Mouse (Mus musculus) inflammation-experienced regulatory T-cells, adult 6 months (primary cell): Measurements from ENCODE around the gene Kcnj11. TPM values are rescaled to one million over a fixed set of nuclear protein-coding genes. Genes with fewer than 3 reads are reported as not detected.
A peak's percentile ranks its signal among the peaks of the same experiment; 100 is the strongest.

Source experiments
- ATAC-seq: one replicate; pipeline ENCODE4 v1.8.0; 2017
- polyA plus RNA-seq, 3 experiments: library from polyadenylated mRNA; unstranded; fragments of 100-300 nt; shearing (Covaris generic); gene quantifications; one replicate each; pipeline ENCODE4 v1.2.1; 2017

Kcnj11 gene
- polyA plus RNA-seq, 3 experiments from 2014 or later = not detected

- no peak for ATAC-seq
Measured at GRCm38 (mm10) chr7:46103771-46104170, 3.2 kb upstream of the Kcnj11 start.

DNA sequence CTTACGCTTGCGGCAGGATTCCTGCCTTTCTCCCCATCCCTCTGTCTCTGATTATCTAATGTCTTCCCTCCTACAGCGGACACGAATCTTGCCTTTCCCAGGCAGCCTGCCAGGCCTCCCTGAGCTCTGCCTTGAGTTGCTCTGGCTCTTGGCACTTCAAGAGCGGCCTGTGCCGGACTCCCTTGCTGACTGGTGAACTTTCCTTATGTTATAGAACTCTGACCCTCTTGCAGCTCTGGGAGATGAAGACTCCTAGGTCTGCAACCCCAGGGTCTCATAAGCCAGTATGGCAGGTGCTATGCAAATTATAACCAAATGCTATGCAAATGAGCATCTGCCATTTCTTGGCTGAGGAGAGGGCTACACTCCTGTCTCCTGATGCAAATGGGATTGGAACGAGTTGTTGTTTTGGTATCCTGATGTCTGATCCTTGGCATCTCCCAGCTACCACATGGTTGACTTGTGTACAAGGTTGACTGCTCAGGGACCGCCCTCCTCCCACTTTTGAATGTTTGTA, 2.6 kb upstream of the Kcnj11 start:
- ATAC-seq = no peak

DNA sequence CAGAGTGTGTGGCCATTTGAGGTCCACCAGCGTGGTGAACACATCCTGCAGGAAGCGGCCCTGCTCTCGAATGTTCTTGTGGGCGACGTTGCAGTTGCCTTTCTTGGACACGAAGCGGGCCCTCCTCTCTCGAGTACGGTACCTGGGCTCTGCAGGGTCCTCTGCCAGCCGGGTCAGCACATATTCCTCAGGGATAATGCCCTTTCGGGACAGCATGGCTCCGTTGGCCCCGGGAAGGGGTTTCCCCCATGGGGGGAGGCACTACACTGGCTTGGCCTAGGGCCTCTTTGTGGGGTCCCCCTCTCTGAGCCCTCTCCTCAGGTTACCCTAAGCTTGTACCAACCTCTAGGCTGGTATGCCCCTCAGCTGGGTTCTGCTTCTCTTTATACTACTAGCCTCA, 882 bp downstream of the Kcnj11 start:
- no peak for ATAC-seq

DNA sequence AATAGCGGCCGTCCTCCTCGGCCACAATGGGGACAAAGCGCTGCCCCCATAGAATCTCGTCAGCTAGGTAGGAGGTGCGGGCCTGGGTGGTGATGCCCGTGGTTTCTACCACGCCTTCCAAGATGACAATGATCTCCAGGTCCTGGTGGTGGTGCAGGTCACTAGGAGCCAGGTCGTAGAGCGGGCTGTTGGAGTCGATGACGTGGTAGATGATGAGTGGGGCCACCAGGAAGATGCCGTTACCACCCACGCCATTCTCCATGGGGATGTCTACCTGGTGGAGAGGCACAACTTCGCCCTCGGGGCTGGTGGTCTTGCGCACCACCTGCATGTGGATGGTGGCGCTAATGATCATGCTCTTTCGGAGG, 1.7 kb downstream of the Kcnj11 start:
- ATAC-seq = no peak

DNA sequence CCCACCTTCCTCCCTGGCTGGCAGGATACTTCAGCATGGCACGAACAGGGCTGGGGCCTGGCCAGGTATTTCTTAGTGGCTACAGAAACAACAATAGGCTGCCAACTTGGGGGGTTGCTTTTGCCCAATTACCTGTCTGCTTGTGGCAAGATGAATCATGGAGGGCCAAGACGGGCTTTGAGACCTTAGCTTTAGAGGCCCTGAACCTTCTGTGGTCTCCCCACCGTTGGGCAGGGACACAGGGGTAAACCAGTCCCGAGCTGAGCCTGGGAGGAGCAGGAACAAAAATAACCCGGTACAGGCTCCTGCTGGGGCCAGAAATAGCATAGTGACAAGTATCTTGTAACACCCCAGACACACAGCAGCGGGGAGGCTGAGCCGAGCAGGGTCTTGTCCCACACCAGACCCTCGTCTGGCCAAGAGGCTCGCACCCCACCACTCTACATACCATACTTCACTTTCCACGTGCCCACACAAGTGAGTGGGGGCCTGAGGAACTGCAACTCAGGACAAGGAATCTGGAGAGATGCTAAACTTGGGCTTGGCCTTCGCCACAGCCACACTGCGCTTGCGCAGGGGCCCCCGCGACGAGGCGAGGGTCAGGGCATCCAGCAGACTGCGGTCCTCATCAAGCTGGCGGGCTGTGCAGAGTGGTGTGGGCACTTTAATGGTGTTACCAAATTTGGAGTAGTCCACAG, 2.2 kb downstream of the Kcnj11 start:
- ATAC-seq = no peak

- no peak for ATAC-seq
Measured at GRCm38 (mm10) chr7:46097319-46097783, 3.2 kb downstream of the Kcnj11 start.

DNA sequence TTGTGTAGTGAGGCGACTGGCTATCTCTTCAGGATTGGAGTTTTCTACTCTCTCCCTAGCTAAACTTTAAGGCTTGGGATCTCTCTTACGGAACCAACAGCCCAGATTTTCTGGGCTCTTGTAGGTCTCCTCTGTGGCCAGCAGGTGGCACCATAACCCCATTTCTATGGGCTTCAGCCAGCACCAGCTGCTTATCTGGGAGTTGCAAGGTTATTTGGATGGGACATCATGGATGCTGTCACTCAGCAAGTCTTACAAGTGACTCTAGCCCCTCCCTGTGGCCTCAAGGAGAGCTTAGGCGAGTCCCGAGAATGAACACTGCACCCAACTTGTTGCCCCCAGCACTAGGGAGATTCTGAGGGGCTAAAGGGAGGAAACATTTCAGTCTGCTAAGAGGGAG, 4.4 kb downstream of the Kcnj11 start:
- no peak for ATAC-seq

DNA sequence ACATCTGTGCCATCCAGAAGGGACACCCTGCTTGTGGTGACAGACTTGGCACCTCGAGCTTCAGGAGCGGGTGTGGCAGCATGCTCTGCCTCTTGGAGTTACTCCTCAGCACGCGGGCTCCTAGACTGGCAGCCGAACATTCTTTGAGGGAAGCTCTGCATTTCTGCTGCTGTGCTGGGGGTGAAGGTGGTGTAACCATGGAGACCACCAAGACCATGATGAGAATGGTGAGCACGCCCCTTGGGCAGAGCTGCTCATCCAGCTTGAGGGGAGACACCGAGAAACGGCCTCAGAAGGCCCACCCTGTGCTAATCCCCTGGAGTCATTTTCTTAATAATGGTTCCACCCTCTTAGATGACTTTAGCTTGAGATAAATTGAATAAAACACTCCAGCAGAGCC, 7.8 kb downstream of the Kcnj11 start:
- no peak for ATAC-seq

DNA sequence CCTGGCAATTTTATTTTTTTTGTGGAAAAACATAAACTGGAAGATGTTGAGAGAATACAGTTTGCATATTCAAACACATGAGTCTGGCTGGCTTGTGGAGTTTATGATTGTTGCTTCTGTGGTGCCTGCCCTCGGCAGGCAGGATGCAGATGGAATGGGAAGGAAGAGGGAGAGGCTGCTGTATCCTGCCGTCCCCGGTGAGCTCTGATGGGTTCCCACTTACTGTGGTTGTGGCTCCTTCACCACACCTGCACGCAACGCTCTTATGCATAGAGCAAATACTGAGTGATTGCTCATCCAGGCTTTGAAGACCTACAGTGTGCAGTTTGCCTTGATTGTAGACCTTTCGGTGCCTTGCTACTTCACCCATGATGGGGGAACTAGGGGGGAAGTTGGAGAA, 12.3 kb downstream of the Kcnj11 start:
- no peak for ATAC-seq

DNA sequence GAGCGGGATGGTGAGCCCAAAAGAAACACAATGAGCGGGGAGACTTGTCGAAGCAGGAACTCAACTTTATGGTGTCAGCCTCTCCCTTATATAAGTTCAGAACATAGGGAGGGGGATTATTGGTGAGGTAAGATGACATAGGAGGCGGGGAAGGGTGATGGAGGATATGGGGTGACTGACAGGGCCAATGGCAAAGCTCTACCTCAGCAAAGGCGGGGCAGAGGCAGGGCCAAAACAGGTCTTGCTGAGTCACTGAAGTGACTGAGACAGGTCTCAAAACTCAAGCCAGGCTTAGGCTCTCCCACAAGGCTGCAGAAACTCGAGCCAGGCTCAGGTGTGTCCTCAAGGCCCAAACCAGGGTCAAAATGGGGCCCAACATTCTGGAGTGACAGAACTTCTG, 14.2 kb downstream of the Kcnj11 start:
- ATAC-seq = no peak

DNA sequence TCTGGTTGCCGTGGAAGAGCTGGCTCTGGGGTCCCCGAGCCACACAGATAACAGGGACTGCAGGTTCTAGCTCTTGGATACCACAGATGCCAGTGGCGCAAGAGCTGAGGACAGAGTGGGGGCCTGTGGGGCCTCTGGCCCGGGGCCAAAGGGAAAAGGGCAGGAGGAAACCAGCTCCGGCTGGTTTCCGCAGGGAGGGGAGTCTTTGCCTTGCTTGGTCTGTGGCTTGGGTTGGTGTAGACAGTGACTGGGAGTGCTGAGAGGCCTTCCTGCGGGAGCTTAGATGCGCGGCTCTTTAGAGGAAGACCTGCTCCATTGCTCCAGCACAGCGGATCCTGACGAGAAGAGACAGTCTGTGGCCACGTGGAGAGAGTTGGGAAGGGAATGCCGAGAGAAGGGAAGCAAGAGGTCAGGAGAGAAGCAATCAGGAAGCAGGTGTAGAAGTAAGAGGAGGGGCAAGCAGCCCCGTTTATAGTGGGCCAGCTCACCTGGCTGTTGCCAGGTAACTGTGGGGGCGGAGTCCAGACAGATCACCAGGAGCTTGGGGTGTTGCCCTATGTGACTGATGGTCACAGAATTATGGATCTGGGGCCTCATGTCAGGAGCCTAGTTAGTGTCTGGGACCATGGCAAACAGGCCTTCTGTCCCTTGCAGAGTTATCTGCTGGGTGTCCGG, 15.6 kb downstream of the Kcnj11 start:
- no peak for ATAC-seq

DNA sequence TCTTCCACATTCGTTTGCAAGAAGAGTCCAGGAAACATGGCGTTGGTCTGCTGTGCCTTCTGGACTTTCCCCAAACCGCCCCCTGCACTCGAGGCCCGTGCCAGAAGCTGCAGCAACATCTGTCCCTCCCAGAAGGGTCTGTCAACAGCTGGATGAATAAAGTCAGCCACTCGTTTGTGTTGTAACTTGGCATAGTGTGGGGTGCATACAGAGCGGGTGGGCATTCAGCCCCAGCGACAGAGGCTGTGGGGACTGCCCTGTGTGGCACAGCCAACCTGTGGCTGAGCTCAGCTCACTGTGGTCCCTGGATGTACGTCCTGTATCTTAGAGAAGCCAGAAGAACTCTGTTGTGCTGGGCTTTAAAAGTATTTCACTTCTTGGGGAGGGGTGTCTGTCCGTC, 16.5 kb downstream of the Kcnj11 start:
- no peak for ATAC-seq

- no peak for ATAC-seq
Measured at GRCm38 (mm10) chr7:46077675-46078074, 22.9 kb downstream of the Kcnj11 start.

- no peak for ATAC-seq
Measured at GRCm38 (mm10) chr7:46076844-46077243, 23.7 kb downstream of the Kcnj11 start.

GRCm38 (mm10) chr7:46068831-46069230, 31.7 kb downstream of the Kcnj11 start:
- ATAC-seq = no peak

DNA sequence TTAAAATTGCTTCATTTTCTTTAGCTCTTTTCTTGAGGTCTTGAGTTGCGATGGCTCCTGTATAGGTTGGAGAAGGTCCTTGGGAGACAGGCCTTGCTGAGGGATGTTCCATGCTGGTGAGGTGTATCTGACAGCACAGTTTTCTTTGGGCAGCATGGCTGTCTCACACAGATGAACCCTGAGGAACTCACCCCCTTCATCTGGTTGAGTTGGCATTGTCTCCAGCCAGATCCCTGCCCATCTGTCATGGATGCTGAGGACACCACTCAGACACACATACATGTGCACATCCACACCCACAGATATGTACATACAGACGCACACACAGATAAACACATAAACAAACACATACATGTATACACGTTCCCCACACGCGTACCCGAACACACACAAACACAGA, 37.3 kb downstream of the Kcnj11 start:
- ATAC-seq = no peak

GRCm38 (mm10) chr7:46061614-46062013, 39.0 kb downstream of the Kcnj11 start:
- ATAC-seq = no peak

- ATAC-seq = no peak
Measured at GRCm38 (mm10) chr7:46060688-46061087, 39.9 kb downstream of the Kcnj11 start.

- peak; percentile 90 for ATAC-seq
Measured at GRCm38 (mm10) chr7:46058882-46059281, 41.7 kb downstream of the Kcnj11 start.

DNA sequence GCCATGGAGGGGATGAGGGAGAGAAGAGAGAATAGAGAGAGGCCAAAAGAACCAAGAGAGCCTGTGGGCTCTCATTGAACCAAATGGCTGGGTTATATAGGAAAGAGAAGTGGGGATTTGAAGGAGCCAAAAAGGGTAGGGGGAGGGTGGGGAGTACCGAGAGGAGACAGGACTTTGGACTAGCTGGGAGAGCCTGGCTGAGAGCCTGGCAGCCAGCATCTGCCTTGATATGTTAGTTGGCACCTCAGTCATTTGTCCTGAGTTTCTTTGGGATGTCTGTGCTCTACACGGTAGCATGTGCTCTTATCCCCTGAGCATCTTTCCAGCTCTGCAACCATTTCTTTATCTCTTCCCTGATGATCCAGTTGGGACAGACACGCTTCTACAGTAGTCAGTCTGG, 47.0 kb downstream of the Kcnj11 start:
- ATAC-seq = no peak

DNA sequence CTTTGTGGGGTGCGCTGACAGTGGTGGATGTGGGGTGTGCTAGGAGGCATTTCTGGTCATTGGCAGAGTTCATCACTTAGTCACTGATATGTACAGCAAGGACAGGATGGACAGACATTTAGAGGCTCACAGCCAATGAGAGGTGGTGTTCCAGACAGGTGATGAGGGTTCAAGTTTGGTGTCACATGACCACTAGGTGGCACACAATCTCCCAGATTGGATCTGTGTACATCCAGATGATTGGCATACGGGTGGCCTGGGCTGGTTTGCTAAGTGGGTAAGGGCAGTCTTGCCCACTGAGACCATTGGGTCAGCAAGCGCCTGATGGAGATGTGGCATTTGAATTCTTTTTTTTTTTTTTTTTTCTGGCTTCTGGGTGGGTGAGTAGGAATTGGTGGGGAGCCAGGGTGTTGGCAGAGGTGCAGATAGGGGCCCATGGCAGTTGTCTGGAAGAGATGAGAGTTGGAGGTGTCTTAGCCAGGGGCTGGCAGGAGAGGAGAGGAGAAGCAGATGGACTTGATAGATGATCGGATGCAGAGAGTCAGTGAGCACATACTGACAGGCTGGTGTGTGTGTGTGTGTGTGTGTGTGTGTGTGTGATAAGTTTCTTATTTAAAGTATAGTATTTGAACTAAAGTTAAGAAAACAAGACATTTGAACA, 48.3 kb downstream of the Kcnj11 start:
- peak; percentile 46 for ATAC-seq

- no peak for ATAC-seq
Measured at GRCm38 (mm10) chr7:46049981-46050380, 50.6 kb downstream of the Kcnj11 start.

- ATAC-seq = no peak
Measured at GRCm38 (mm10) chr7:46047873-46048562, 52.5 kb downstream of the Kcnj11 start.
